Mouse (Mus musculus) myocyte (in vitro differentiated cells): ENCODE data around the gene Lrrc8b.

Source experiments
- E2F4 ChIP-seq: IDR thresholded peaks from one replicate; pipeline ENCODE4 v1.6.1; 2011; ENCODE audit warnings: mild to moderate bottlenecking, control low read depth, moderate library complexity; ENCODE audit not compliant: insufficient read depth
- POLR2A ChIP-seq: IDR thresholded peaks from one replicate; pipeline ENCODE4 v1.6.1; 2011; ENCODE audit warnings: low read depth, mild to moderate bottlenecking, control low read depth, moderate library complexity; ENCODE audit not compliant: insufficient read length
- SRF ChIP-seq: IDR thresholded peaks from one replicate; pipeline ENCODE4 v1.6.1; 2011; ENCODE audit warnings: low read depth; ENCODE audit not compliant: control insufficient read depth, insufficient read length
- TCF12 ChIP-seq: IDR thresholded peaks from one replicate; pipeline ENCODE4 v1.6.1; 2011; ENCODE audit warnings: mild to moderate bottlenecking, control low read depth; ENCODE audit not compliant: poor library complexity, insufficient read depth, severe bottlenecking
- TCF3 ChIP-seq: IDR thresholded peaks from one replicate; pipeline ENCODE4 v1.6.1; 2011; ENCODE audit warnings: low read depth, control low read depth; ENCODE audit not compliant: insufficient read length

GRCm38 (mm10) chr5:105461076-105461475 lies 45.5 kb downstream of the Lrrc8b start:
- TF ChIP-seq SRF, result no peak
- no peak for TF ChIP-seq E2F4
- TF ChIP-seq POLR2A, result no peak
- TF ChIP-seq TCF3, result no peak
- no peak for TF ChIP-seq TCF12
